Mouse (Mus musculus): ENCODE results near the gene Nfyc. TPM values are rescaled to one million over a fixed set of nuclear protein-coding genes. Genes with fewer than 3 reads are reported as not detected.

Nfyc gene
- total RNA-seq, 2 experiments from 2014 or later: 43.8 to 47.9 TPM

DNA sequence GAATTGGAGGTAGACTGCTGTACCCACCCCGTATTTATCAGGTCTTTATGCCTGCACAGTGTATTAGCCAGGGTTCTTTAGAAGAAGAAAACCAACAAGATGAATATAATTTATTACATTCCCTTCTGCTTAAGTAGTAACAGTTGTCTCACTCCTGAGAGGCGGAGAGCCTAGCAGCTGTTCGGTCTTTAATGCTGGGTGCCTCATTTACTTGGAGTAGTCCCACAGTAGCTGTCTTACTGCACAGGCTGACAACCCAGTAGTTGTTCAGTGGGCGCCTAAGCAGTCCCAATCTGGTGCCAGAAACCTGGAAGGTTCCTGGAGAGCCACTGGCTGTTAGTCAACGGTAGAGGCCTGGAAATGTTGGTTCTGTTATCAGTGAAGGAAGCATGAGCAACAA lies 605 bp downstream of the Nfyc start:
- intact Hi-C loops (cut with DNase I): no loop called here
- no peak for DNase-seq (ENCODE audit: extremely low spot score in 1 of 2, low spot score in 2 of 2)

DNA sequence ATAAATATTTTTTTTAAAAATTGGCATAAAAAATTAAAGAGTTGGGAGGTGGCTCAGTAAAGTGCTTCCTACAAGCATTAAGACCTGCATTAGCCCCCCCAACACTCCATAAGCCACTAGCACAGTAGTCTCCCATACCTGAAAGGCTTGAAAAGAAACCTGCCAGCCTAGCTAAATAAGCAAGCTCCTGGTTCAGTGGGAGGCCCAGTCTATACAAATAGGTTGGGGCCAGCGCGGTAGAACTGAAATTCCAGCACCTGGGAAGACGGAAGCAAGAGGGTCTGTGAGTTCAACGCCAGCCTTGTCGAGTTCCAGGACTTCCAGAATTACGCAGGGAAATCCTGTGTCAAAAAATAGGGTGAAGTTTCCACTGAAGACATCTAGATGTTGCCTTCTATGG lies 5.0 kb downstream of the Nfyc start:
- no peak for DNase-seq (ENCODE audit: extremely low spot score in 1 of 2, low spot score in 2 of 2)
- intact Hi-C loops (cut with DNase I): no loop called here

GRCm38 (mm10) chr4:120825577-120826326 lies 5.6 kb downstream of the Nfyc start:
- intact Hi-C loops (cut with DNase I): no loop called here

DNA sequence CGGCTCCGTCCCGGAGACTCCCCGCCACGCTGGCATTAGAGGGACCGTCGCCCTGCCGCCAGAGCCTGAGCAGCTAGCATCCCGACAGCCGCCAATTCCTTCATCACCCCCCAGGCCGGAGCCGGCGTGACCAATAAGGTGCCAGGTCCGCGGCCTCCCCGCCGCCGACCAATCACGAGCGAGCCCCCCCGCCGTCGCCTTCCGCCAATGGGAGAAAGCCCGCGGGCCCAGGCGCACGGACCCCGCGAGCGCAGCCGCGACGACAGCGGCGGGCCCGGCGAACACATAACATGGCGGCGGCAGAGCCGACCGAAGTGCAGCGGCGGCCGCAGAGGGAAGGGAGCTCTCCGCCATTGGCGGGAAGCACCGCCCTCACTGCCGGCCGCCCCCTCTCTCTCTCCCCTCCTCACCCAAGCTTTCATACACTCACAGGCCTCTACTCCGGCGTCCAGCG lies 6.2 kb downstream of the Nfyc start:
- intact Hi-C loops (cut with DNase I): no loop called here
- peak; percentile 93 to 99 for DNase-seq (ENCODE audit: extremely low spot score in 1 of 2, low spot score in 2 of 2)

More at GRCm38 (mm10) chr4:120825577-120826326, 5.6 kb downstream of the Nfyc start:
- DNase-seq (ENCODE audit: extremely low spot score in 1 of 2, low spot score in 2 of 2): peak; percentile 97 to 99

DNA sequence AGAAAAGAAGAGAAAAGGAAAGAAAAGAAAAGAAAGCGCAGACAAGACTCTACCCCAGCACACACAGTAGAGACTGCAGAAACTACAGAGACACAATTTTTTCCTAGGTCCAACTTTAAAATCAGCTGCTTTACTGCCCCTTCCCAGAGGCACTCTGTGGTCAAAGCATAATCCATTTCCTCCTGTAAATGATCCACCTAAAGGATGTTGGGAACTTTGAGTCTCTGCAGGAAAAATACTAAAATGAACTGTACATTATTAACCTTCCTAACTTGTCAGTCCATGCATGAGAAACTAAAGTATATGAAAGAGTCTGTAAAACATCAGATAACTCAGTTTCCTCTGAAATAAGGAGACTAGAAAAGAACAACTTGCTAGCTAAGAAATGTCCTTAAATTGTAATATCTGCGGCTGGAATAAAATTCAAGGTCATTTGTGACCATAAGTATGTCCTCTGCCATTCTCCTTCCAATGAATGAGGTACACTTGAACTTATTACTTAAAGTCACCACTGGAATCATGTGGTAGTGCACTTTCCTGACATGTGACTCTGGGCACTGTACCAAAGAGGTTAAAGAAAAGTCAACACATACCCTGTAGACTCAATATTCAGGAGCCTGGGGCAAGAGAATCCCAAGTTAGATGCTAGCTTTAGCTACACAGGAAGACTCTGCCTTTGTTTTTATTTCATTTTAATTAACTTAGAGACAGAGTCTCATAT lies 9.0 kb downstream of the Nfyc start:
- no peak for DNase-seq (ENCODE audit: extremely low spot score in 1 of 2, low spot score in 2 of 2)
- intact Hi-C loops (cut with DNase I): no loop called here

- no peak for DNase-seq (ENCODE audit: extremely low spot score in 1 of 2, low spot score in 2 of 2)
- intact Hi-C loops (cut with DNase I): no loop called here
Measured at GRCm38 (mm10) chr4:120819871-120820270, 11.5 kb downstream of the Nfyc start.

DNA sequence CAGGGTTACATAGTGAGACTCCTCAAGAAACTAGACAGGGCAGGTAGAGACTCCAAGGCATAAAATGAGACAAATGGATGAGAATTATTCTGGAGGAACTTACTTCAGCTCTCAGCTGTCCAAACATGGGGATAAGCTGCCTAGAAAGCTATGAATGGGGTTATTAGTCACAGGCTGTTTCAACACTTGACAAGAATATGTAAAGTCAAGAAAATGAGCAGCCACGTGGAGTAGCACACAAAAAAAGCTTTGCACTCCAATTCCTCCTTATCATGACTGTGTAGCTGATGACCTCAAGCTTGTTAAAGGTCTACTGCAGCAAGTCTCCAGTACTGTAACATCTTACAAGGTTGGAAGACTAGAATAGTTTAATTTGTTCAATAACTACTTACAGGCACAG lies 12.1 kb downstream of the Nfyc start:
- no peak for DNase-seq (ENCODE audit: extremely low spot score in 1 of 2, low spot score in 2 of 2)
- intact Hi-C loops (cut with DNase I): no loop called here

- intact Hi-C loops (cut with DNase I): no loop called here
Measured at GRCm38 (mm10) chr4:120817951-120818350, 13.4 kb downstream of the Nfyc start.

GRCm38 (mm10) chr4:120817002-120817774 lies 14.2 kb downstream of the Nfyc start:
- intact Hi-C loops (cut with DNase I): no loop called here
- no peak for DNase-seq (ENCODE audit: extremely low spot score in 1 of 2, low spot score in 2 of 2)

More at GRCm38 (mm10) chr4:120817951-120818350, 13.4 kb downstream of the Nfyc start:
- DNase-seq (ENCODE audit: extremely low spot score in 1 of 2, low spot score in 2 of 2): no peak

DNA sequence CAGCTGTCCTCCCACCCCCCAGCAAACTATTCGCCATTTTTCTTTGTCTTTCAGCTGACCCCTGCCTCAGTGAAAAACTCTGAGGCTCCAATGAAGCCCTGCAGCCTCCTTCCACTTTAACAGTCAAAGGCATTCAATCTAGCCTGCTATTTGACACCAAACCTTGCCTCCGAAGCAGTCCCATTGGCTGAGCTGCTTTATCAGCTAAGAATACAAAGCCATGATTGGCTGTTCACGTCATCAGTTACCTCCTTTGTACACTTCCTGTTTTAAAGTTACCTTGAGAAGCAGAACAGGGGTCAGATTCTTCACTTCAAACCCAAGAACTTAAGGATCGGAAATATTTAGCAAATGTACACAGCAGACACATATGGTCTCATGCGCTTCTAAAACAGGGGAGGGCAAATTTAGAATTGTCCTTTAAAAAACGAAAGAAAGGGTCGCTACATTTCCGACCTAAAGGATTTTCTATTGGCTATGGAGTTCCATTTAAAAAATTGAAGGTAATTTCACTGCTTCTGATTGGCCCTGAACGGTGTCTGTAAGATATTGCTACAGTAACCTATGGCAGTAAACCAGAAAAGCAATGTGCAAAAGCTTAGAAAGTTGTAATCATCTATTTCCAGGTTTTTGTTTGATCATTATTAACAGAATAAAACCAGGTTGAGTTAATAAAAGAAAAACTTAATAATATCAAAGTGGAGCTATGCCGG lies 15.6 kb downstream of the Nfyc start:
- intact Hi-C loops (cut with DNase I): no loop called here
- peak; percentile 77 to 90 for DNase-seq (ENCODE audit: extremely low spot score in 1 of 2, low spot score in 2 of 2)

DNA sequence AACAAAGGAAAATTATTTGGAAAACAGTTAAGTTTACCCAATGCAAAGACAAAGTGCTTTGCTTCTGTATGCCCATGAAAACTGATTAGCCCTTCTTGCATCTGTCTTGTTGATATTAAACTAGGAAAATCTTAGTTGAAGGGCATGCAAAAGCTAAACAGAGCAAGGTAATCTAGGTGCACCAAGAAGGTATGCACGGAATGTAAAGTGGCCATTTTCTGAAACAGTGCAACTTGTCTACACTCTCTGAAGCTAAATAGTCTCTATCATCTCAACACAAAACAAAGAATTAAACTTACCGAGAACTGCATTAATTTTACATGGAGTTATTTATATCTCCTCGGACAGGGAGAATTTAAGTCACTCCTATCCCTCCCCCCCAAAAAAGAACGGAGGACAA lies 16.2 kb downstream of the Nfyc start:
- intact Hi-C loops (cut with DNase I): no loop called here
- no peak for DNase-seq (ENCODE audit: extremely low spot score in 1 of 2, low spot score in 2 of 2)

DNA sequence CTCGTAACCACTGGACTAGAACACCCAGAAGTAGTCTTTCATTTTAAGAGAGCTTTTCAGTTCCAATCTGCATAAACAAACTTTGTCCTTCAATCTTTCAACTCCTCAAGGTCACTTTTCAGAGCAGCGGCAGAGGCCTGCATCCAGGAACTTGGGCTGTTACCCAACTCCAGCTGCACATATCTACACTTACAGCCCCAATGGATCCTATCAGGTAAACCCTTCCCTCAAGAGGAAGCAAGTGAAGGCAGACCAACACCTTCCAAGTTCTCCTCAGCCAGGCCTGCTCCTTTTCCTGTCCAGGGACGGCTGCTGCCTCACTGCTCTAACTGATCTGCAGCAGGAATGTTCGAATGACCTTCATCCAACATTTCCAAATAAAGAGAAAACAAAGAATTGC lies 17.2 kb downstream of the Nfyc start:
- DNase-seq (ENCODE audit: extremely low spot score in 1 of 2, low spot score in 2 of 2): no peak
- intact Hi-C loops (cut with DNase I): no loop called here

GRCm38 (mm10) chr4:120813762-120814161 lies 17.6 kb downstream of the Nfyc start:
- DNase-seq (ENCODE audit: extremely low spot score in 1 of 2, low spot score in 2 of 2): no peak
- intact Hi-C loops (cut with DNase I): no loop called here

DNA sequence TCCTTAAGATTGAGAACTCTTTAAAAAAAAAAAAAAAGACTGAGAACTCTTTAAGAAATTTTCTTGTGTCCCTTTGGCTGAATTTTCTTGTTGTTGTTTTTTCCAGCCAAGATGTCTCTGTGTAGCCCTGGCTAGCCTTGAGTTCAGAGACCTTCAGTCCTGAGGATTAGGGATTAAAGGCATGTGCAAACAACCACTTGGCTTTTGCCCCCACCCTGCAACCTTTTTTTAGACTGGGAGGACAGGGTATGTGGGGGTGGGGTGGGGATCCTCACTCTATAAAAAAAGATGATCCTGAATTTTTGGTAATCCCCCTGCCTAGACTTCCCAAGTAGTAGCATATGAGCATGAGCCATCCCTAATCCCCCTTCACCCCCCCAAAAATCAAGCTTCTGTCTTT lies 25.6 kb downstream of the Nfyc start:
- DNase-seq (ENCODE audit: extremely low spot score in 1 of 2, low spot score in 2 of 2): no peak
- intact Hi-C loops (cut with DNase I): no loop called here

- intact Hi-C loops (cut with DNase I): no loop called here
- no peak for DNase-seq (ENCODE audit: extremely low spot score in 1 of 2, low spot score in 2 of 2)
Measured at GRCm38 (mm10) chr4:120801446-120801845, 29.9 kb downstream of the Nfyc start.

DNA sequence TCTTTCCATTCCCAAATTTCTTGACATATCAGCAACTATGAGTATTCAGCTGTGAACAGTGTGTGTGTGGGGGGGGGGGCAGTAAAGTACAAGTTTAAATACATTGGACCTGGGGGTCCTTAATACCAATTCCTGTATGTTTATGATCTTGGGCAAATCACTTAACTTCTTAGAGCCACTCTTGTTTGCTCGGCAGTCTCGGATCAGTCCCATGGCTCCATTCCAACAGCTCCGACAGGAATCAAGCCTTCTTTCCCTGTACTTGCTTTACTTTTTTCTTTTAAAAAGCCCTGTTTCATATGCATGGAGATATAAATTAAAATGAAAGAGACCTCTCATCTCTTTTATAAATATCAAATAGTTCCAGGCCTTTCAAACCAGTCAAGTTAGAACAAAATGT lies 30.7 kb downstream of the Nfyc start:
- no peak for DNase-seq (ENCODE audit: extremely low spot score in 1 of 2, low spot score in 2 of 2)

DNA sequence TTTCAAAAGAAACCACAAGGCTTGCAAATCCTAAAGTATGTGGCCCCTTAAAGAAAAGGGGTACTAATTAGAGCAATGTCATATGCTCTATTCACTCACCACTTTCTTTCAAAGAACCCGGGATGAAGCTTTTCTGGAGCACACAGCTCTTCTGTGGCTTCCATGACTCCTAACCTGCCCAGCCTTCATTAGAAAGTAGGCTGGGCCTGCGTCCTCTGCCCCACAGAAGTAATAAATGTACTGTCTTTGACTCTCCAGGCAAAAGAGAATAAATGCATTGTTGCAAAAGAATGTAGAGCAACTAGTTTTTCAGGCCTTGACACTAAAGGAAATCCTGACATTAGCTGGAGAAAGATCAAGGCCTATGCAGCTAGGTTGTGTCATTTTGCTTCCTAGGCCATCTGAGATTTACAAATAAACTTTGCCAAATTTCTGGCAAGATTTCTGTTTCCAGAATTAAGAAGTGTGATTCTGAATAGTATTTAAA lies 31.6 kb downstream of the Nfyc start:
- intact Hi-C loops (cut with DNase I): no loop called here
- no peak for DNase-seq (ENCODE audit: extremely low spot score in 1 of 2, low spot score in 2 of 2)

More for the DNA sequence above, 30.7 kb downstream of the Nfyc start:
- intact Hi-C loops (cut with DNase I): no loop called here

DNA sequence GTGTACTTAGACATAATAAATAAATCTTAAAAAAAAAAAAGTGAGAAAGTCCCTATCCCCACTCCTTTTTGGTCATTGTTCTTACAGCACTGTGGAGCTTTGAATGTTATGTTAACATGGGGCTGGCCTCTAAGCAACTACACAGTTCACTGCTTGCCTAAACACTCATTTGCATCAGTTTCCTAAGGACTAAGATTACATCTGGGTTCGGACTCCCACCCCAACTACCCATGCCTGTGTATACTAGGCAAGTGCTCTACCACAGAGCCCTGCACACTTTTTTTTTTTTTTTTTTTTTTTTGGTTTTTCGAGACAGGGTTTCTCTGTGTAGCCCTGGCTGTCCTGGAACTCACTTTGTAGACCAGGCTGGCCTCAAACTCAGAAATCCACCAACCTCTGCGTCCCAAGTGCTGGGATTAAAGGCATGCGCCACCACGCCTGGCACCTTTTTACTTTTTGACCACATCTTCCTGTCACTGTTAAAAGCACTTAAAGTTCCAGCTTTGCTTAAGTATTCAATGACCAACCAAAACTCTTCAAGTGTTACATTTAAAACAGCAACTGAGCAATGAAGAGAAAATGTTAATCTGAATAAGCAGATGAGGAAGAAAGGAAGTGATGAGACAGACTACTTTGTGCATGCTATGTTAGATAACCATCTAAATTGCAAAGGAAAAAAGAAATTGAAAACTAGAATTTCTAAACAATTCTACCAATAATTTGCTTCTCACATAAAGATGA lies 33.2 kb downstream of the Nfyc start:
- DNase-seq (ENCODE audit: extremely low spot score in 1 of 2, low spot score in 2 of 2): no peak
- intact Hi-C loops (cut with DNase I): no loop called here
